Mouse (Mus musculus) heart, postnatal 0 days (tissue): ENCODE results near the gene Lmo1. TPM values are rescaled to one million over a fixed set of nuclear protein-coding genes. Genes with fewer than 3 reads are reported as not detected.
A peak's percentile ranks its signal among the peaks of the same experiment; 100 is the strongest.
"Not testable (repeated sequence)": the region's sequence is repeated elsewhere in the genome, so short reads cannot be mapped to it uniquely, and the experiment has no call there.

Experiments used
- ATAC-seq: fragments of 200-750 bp; cut with Nextera tagmentation; 2 replicates; pipeline ENCODE4 v1.8.0; 2017; ENCODE audit warnings: low read depth, moderate number of reproducible peaks, moderate library complexity; ENCODE audit not compliant: insufficient read depth
- DNase-seq: peaks from one replicate; pipeline ENCODE4 v3.0.0-alpha.2; 2016; ENCODE audit warnings: low spot score
- H3K27ac ChIP-seq: fragments of 300-500 bp; sonication (generic); 2 replicates; pipeline ENCODE4 v1.5.1; 2014; ENCODE audit warnings: low read depth, mild to moderate bottlenecking
- H3K27me3 ChIP-seq: fragments of 300-500 bp; sonication (generic); 2 replicates; pipeline ENCODE4 v1.6.1; 2014; ENCODE audit warnings: low read length, mixed read lengths; ENCODE audit not compliant: control insufficient read depth, insufficient read depth
- H3K36me3 ChIP-seq: fragments of 300-500 bp; sonication (generic); replicated peaks from 2 replicates; pipeline ENCODE4 v1.6.1; 2014; ENCODE audit warnings: low read length, mixed read lengths; ENCODE audit not compliant: control insufficient read depth, insufficient read depth
- H3K4me1 ChIP-seq: fragments of 300-500 bp; sonication (generic); 2 replicates; pipeline ENCODE4 v1.6.1; 2014; ENCODE audit warnings: antibody characterized with exemption; ENCODE audit not compliant: control insufficient read depth, insufficient read depth
- H3K4me2 ChIP-seq: fragments of 300-500 bp; sonication (generic); 2 replicates; pipeline ENCODE4 v1.6.1; 2014; ENCODE audit warnings: low read depth, mild to moderate bottlenecking, low read length, moderate library complexity
- H3K4me3 ChIP-seq: fragments of 300-500 bp; sonication (generic); 2 replicates; pipeline ENCODE4 v1.5.1; 2014; ENCODE audit warnings: low read depth, low read length
- H3K9ac ChIP-seq: fragments of 300-500 bp; sonication (generic); replicated peaks from 2 replicates; pipeline ENCODE4 v1.6.1; 2014; ENCODE audit warnings: low read depth, low read length, mixed read lengths
- H3K9me3 ChIP-seq: fragments of 300-500 bp; sonication (generic); replicated peaks from 2 replicates; pipeline ENCODE4 v1.6.1; 2016; ENCODE audit warnings: low read length; ENCODE audit not compliant: control insufficient read depth
- CTCF ChIP-seq: IDR thresholded peaks from 2 replicates; pipeline ENCODE4 v1.5.1; 2016; ENCODE audit warnings: antibody characterized with exemption, control low read depth, low read depth
- EP300 ChIP-seq: IDR thresholded peaks from 2 replicates; pipeline ENCODE4 v1.6.1; 2016; ENCODE audit warnings: antibody characterized with exemption, low read depth
- whole genome bisulfite sequencing: fragments of 180-500 bp; shearing (Covaris S2); extraction: QIAGEN DNeasy Blood & Tissue Kit; methylation state at CpG from one replicate; pipeline ENCODE4 v1.1.7; 2014; 5-methylcytosine and 5-hydroxymethylcytosine counted together
- polyA plus RNA-seq: library from polyadenylated mRNA; unstranded; fragments of >200 nt; fragmentation: Nextera tagmentation; extraction: Ambion mirVana; gene quantifications from 2 replicates; pipeline ENCODE4 v1.2.1, GENCODE M21; 2015
- total RNA-seq: library from RNA; depleted of rRNA; stranded (reverse); fragments of >200 nt; gene quantifications from 2 replicates; pipeline ENCODE4 v1.2.3, GENCODE M21; 2014; ENCODE audit warnings: low replicate concordance; rRNA removed

Lmo1 gene
- total and polyA plus RNA-seq, 2 experiments from 2014 or later = 1.9 to 6.3 TPM

GRCm38 (mm10) chr7:109101167-109101566 lies 73.8 kb downstream of the Lmo1 start:
- Histone ChIP-seq H3K4me3 (no peak overlapping the region), H3K9me3 (no peaks in the 10 kb centered on the region), H3K36me3 (no peaks in the 10 kb centered on the region), H3K9ac (no peak overlapping the region), H3K4me2 (no peak overlapping the region), H3K4me1 (no peaks in the 10 kb centered on the region), H3K27me3 (no peaks in the 10 kb centered on the region), H3K27ac (no peak overlapping the region)
- ATAC-seq (no peak), DNase-seq (no peak)
- WGBS = 71% methylated on average over 3 of the region's 3 CpGs
- no peak for TF ChIP-seq CTCF
- TF ChIP-seq EP300 = no peak

GRCm38 (mm10) chr7:109098145-109099018 lies 76.6 kb downstream of the Lmo1 start:
- WGBS = 30% methylated on average over 6 of the region's 6 CpGs

GRCm38 (mm10) chr7:109097203-109097602 lies 77.8 kb downstream of the Lmo1 start:
- Histone ChIP-seq H3K27me3 (no peaks in the 10 kb centered on the region), H3K36me3 (no peaks in the 10 kb centered on the region), H3K27ac (no peak overlapping the region), H3K4me2 (no peak overlapping the region), H3K9ac (no peak overlapping the region), H3K4me1 (no peaks in the 10 kb centered on the region), H3K9me3 (no peaks in the 10 kb centered on the region), H3K4me3 (no peak overlapping the region)
- ATAC-seq = no peak
- DNase-seq = no peak
- TF ChIP-seq EP300 = no peak
- TF ChIP-seq CTCF = no peak
- 41% methylated on average over 7 of the region's 7 CpGs for WGBS

More at GRCm38 (mm10) chr7:109098145-109099018, 76.6 kb downstream of the Lmo1 start:
- Histone ChIP-seq H3K4me2 (no peak overlapping the region), H3K4me3 (no peak overlapping the region), H3K36me3 (no peaks in the 10 kb centered on the region), H3K9me3 (no peaks in the 10 kb centered on the region), H3K27me3 (no peaks in the 10 kb centered on the region), H3K9ac (no peak overlapping the region), H3K27ac (no peak overlapping the region), H3K4me1 (no peaks in the 10 kb centered on the region)
- ATAC-seq (no peak), DNase-seq (no peak)
- TF ChIP-seq EP300 (no peak), CTCF (peak; percentile 61)

- Histone ChIP-seq H3K27me3 (no peaks in the 10 kb centered on the region), H3K27ac (no peak overlapping the region), H3K9me3 (no peaks in the 10 kb centered on the region), H3K36me3 (no peaks in the 10 kb centered on the region), H3K9ac (no peak overlapping the region), H3K4me3 (no peak overlapping the region), H3K4me1 (no peaks in the 10 kb centered on the region), H3K4me2 (no peak overlapping the region)
- WGBS = 61% methylated on average over 4 of the region's 4 CpGs
- TF ChIP-seq CTCF (no peak), EP300 (no peak)
- DNase-seq (no peak), ATAC-seq (no peak)
Measured at GRCm38 (mm10) chr7:109096618-109097017, 78.4 kb downstream of the Lmo1 start.

- TF ChIP-seq CTCF (no peak), EP300 (no peak)
- Histone ChIP-seq H3K4me2 (no peak overlapping the region), H3K4me3 (no peak overlapping the region), H3K9me3 (no peaks in the 10 kb centered on the region), H3K9ac (no peak overlapping the region), H3K36me3 (no peaks in the 10 kb centered on the region), H3K27me3 (no peaks in the 10 kb centered on the region), H3K4me1 (no peaks in the 10 kb centered on the region), H3K27ac (no peak overlapping the region)
- ATAC-seq (no peak), DNase-seq (no peak)
- 72% methylated on average over 7 of the region's 7 CpGs for WGBS
Measured at GRCm38 (mm10) chr7:109094294-109094693, 80.7 kb downstream of the Lmo1 start.

GRCm38 (mm10) chr7:109091316-109091715 lies 83.7 kb downstream of the Lmo1 start:
- H3K36me3 ChIP-seq, DNase-seq, H3K4me1 ChIP-seq, ATAC-seq, H3K27ac ChIP-seq, H3K9ac ChIP-seq, H3K9me3 ChIP-seq, H3K27me3 ChIP-seq, H3K4me3 ChIP-seq, H3K4me2 ChIP-seq: not testable (repeated sequence)
- WGBS = 68% methylated on average over 2 of the region's 2 CpGs

Other genes with a start within 250 kb of the Lmo1 start
- gene Nlrp10, start 245.0 kb downstream of the Lmo1 start, total RNA-seq = 9.8 and 16.4 TPM in 2 replicates
- 15.6 and 15.7 TPM in 2 replicates for gene Nlrp10, start 245.0 kb downstream of the Lmo1 start, polyA plus RNA-seq
- gene Eif3f, start 240.8 kb downstream of the Lmo1 start, total RNA-seq = 75.7 and 107 TPM in 2 replicates
- 42.9 and 47.1 TPM in 2 replicates for gene Eif3f, start 240.8 kb downstream of the Lmo1 start, polyA plus RNA-seq
- 0.88 and 3.9 TPM in 2 replicates for gene Tub, start 224.9 kb downstream of the Lmo1 start, total RNA-seq
- 0.30 and 0.33 TPM in 2 replicates for gene Tub, start 224.9 kb downstream of the Lmo1 start, polyA plus RNA-seq
- gene Ric3, start 91.9 kb downstream of the Lmo1 start, total RNA-seq = 0.42 and 0.54 TPM in 2 replicates
- gene Ric3, start 91.9 kb downstream of the Lmo1 start, polyA plus RNA-seq = 0.38 and 0.58 TPM in 2 replicates